Mouse (Mus musculus) C2C12 (cell line): Measurements from ENCODE around the gene Gabpb1.

ENCODE experiments used
- CEBPB ChIP-seq: IDR thresholded peaks from one replicate; pipeline ENCODE4 v1.6.1; 2011; ENCODE audit warnings: low read depth, mild to moderate bottlenecking, control low read depth, moderate library complexity
- CTCF ChIP-seq: IDR thresholded peaks from one replicate; pipeline ENCODE4 v1.5.1; 2011; ENCODE audit not compliant: control insufficient read depth, insufficient read depth, insufficient read length
- FOSL1 ChIP-seq: IDR thresholded peaks from one replicate; pipeline ENCODE4 v1.8.0; 2011; ENCODE audit warnings: mild to moderate bottlenecking, low read length; ENCODE audit not compliant: poor library complexity, insufficient read depth, severe bottlenecking
- MAX ChIP-seq: IDR thresholded peaks from one replicate; pipeline ENCODE4 v1.6.1; 2011; ENCODE audit warnings: mild to moderate bottlenecking, control low read depth
- MYOD1 ChIP-seq: IDR thresholded peaks from one replicate; pipeline ENCODE4 v1.6.1; 2011; ENCODE audit warnings: low read depth; ENCODE audit not compliant: control insufficient read depth, insufficient read length
- MYOG ChIP-seq: IDR thresholded peaks from one replicate; pipeline ENCODE4 v1.6.1; 2011; ENCODE audit not compliant: control insufficient read depth, insufficient read length; ENCODE audit errors: extremely low read depth
- USF1 ChIP-seq: IDR thresholded peaks from one replicate; pipeline ENCODE4 v1.6.1; 2011; ENCODE audit warnings: low read depth, mild to moderate bottlenecking, control low read depth, moderate library complexity

DNA sequence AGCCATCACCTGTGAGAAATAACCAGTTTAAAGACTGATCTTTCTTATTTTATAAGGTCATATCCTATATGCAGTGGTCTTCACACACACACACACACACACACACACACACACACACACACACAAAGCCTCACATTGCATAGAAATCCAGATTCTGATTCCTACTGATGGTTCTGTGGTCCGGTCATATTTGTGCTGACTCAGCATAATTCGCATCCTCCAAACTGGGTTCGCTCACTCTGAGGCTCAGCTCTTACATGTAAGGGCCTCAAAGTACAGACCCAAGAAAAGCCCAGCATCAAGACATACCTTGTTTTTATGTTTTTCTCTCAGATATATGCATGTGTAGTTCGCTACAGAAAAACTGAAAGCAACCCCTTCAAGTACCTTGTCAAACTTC lies 84.8 kb downstream of the Gabpb1 start:
- TF ChIP-seq CTCF (no peak), MYOD1 (no peak), CEBPB (no peak), USF1 (no peak), MAX (no peak), MYOG (no peak), FOSL1 (no peak)
